Mouse (Mus musculus): ENCODE data around the gene Agbl4. TPM values are rescaled to one million over a fixed set of nuclear protein-coding genes. Genes with fewer than 3 reads are reported as not detected.

The Agbl4 gene
- total RNA-seq, 1 experiment: not detected

DNA sequence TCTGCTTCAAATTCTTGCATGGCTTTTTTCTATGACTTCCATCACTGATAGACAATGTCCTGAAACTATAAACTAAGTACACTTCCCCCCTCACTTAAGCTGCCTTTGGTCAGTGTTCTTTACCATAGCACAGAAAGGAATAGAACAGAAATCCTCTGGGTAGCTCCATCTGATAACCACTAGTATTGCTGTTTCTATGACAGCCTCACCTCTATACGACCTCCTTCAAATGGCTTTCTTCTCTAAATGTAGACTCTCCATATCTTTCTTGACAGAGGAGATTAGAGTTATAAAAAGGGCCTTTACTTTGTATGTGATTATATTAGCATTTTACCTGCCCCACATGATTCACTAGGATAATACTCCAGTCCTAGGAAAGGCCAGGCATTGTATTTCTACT lies 413.5 kb downstream of the Agbl4 start:
- in situ Hi-C loops (cut with MboI; ENCODE audit: low sequenced_read_pairs in 2 of 2, unreplicated experiment in 2 of 2): no loop called here
- TF ChIP-seq CHD2 (IDR thresholded peaks at IDR 0.05; ENCODE audit: low read depth, low read length) (no peak), MAFK (IDR thresholded peaks at IDR 0.05; ENCODE audit: insufficient read depth, low read depth, low read length) (no peak), ZNF384 (IDR thresholded peaks at IDR 0.05; ENCODE audit: low read depth, low read length) (no peak), HCFC1 (IDR thresholded peaks at IDR 0.05; ENCODE audit: borderline replicate concordance, insufficient read depth, low read length) (no peak), ZC3H11A (IDR thresholded peaks at IDR 0.05; ENCODE audit: borderline replicate concordance, low read depth, low read length) (no peak)
- DNase-seq (ENCODE audit: low read depth, low spot score): no peak

DNA sequence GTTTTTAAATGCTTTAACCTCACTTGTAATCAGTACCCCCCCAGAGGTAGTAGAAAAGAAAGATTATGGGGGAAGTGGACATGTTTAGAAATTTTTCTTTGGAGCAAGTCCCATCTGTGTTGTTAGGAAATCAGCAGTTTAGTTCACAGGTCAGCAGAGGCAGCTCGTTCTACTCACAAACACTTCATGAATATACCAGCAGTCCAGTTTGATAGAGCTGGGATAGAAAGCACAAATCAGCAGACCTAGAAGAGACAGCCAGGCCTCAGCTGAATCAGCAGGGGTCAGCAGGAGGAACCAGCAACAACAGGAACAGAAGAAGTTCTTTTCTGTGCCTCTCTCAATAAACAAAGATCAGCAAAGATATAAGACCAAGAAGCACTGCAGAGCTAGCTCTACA lies 435.3 kb downstream of the Agbl4 start:
- in situ Hi-C loops (cut with MboI; ENCODE audit: low sequenced_read_pairs in 2 of 2, unreplicated experiment in 2 of 2): no loop called here
- H3K9ac ChIP-seq (ENCODE audit: insufficient read depth, low read depth, low read length, poor library complexity, severe bottlenecking): no peak overlapping the region
- H3K4me3 ChIP-seq (ENCODE audit: insufficient read depth in 1 of 2, low read depth in 1 of 2, low read length in 2 of 2, poor library complexity in 1 of 2, severe bottlenecking in 1 of 2): no peak overlapping the region
- no peak for DNase-seq (ENCODE audit: low read depth, low spot score)
- H3K9me3 ChIP-seq (ENCODE audit: control insufficient read depth, insufficient read depth, low read depth, low read length): no peaks in the 10 kb centered on the region
- no peaks in the 10 kb centered on the region for H3K4me1 ChIP-seq (ENCODE audit: control insufficient read depth in 2 of 2, insufficient read depth in 2 of 2, low read length in 2 of 2, poor library complexity in 1 of 2)
- H3K36me3 ChIP-seq (ENCODE audit: control insufficient read depth, insufficient read depth, low read length, poor library complexity, severe bottlenecking): no peaks in the 10 kb centered on the region
- TF ChIP-seq ZNF384 (IDR thresholded peaks at IDR 0.05; ENCODE audit: low read depth, low read length): no peak
- TF ChIP-seq MAFK (IDR thresholded peaks at IDR 0.05; ENCODE audit: insufficient read depth, low read depth, low read length): no peak
- no peak overlapping the region for H3K27ac ChIP-seq (ENCODE audit: insufficient read depth, low read depth, low read length, poor library complexity, severe bottlenecking)

More for the DNA sequence above, 413.5 kb downstream of the Agbl4 start:
- no peaks in the 10 kb centered on the region for H3K36me3 ChIP-seq (ENCODE audit: control insufficient read depth, insufficient read depth, low read length, poor library complexity, severe bottlenecking)
- no peaks in the 10 kb centered on the region for H3K9me3 ChIP-seq (ENCODE audit: control insufficient read depth, insufficient read depth, low read depth, low read length)
- no peak overlapping the region for H3K4me3 ChIP-seq (ENCODE audit: insufficient read depth in 1 of 2, low read depth in 1 of 2, low read length in 2 of 2, poor library complexity in 1 of 2, severe bottlenecking in 1 of 2)
- H3K4me1 ChIP-seq (ENCODE audit: control insufficient read depth in 2 of 2, insufficient read depth in 2 of 2, low read length in 2 of 2, poor library complexity in 1 of 2): no peaks in the 10 kb centered on the region
- no peak overlapping the region for H3K27ac ChIP-seq (ENCODE audit: insufficient read depth, low read depth, low read length, poor library complexity, severe bottlenecking)
- H3K9ac ChIP-seq (ENCODE audit: insufficient read depth, low read depth, low read length, poor library complexity, severe bottlenecking): no peak overlapping the region

DNA sequence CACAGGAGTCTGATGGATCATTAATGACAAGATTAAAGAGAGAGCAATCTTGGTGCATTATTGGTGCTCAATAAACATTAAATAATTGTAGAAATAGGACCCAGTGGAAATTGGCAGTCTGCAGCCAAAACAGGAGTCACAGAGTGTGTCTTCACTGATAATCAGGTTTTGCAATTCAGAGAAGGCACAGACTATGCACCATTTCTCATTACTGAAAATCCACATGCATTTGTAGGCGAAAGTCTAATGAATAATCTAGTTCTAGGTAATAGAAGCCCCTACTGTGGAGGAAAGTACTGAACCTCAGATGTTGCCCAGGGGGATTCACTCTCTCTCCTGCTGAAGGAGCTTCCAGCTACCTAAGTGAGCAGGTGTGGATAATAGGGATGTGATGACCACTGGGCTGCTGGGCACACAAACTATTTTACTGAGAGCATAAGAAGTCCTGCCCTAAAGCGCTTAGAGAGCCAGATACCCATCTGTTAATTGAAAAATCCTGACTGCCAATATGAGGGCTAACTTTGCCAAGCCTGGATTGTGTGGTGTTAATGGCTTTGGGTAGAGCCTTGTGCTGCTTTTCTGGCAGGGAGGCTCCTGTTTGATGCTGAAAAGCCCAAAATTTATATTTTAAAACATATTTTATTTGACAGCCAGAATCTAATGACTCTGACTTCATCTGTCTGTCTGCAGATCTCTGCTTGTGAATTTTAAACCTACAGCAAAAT lies 482.4 kb downstream of the Agbl4 start:
- Histone ChIP-seq H3K27ac (ENCODE audit: insufficient read depth, low read depth, low read length, poor library complexity, severe bottlenecking) (no peak overlapping the region), H3K9me3 (ENCODE audit: control insufficient read depth, insufficient read depth, low read depth, low read length) (no peaks in the 10 kb centered on the region), H3K9ac (ENCODE audit: insufficient read depth, low read depth, low read length, poor library complexity, severe bottlenecking) (no peak overlapping the region), H3K4me1 (ENCODE audit: control insufficient read depth in 2 of 2, insufficient read depth in 2 of 2, low read length in 2 of 2, poor library complexity in 1 of 2) (no peaks in the 10 kb centered on the region), H3K4me3 (ENCODE audit: insufficient read depth in 1 of 2, low read depth in 1 of 2, low read length in 2 of 2, poor library complexity in 1 of 2, severe bottlenecking in 1 of 2) (no peak overlapping the region), H3K36me3 (ENCODE audit: control insufficient read depth, insufficient read depth, low read length, poor library complexity, severe bottlenecking) (no peaks in the 10 kb centered on the region)
- TF ChIP-seq HCFC1 (IDR thresholded peaks at IDR 0.05; ENCODE audit: borderline replicate concordance, insufficient read depth, low read length) (no peak), ZNF384 (IDR thresholded peaks at IDR 0.05; ENCODE audit: low read depth, low read length) (no peak), MAFK (IDR thresholded peaks at IDR 0.05; ENCODE audit: insufficient read depth, low read depth, low read length) (no peak), CHD2 (IDR thresholded peaks at IDR 0.05; ENCODE audit: low read depth, low read length) (no peak), ZC3H11A (IDR thresholded peaks at IDR 0.05; ENCODE audit: borderline replicate concordance, low read depth, low read length) (no peak)
- DNase-seq (ENCODE audit: low read depth, low spot score): no peak
- in situ Hi-C loops (cut with MboI; ENCODE audit: low sequenced_read_pairs in 2 of 2, unreplicated experiment in 2 of 2): no loop called here

DNA sequence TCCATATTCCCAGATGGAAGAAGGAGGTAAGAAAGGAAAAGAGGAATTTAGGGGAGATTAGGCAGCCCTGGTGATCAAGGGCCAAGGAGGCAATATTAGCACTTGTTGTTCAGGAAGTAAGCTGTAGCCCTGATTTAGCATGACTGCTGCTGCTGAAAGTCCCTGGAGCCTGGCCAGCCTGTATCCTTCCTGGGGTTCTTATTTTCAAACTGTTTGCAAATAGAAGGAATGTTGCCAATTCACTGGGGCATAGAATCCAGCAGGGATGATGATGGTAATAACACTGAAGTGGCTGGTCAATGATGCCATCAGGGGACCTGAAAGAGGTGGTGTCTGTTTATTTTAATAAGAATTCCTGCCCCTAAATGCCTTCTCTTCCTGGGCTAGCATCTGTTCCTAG lies 518.6 kb downstream of the Agbl4 start:
- in situ Hi-C loops (cut with MboI; ENCODE audit: low sequenced_read_pairs in 2 of 2, unreplicated experiment in 2 of 2): no loop called here
- DNase-seq (ENCODE audit: low read depth, low spot score): no peak
- Histone ChIP-seq H3K4me1 (ENCODE audit: control insufficient read depth in 2 of 2, insufficient read depth in 2 of 2, low read length in 2 of 2, poor library complexity in 1 of 2) (no peaks in the 10 kb centered on the region), H3K9ac (ENCODE audit: insufficient read depth, low read depth, low read length, poor library complexity, severe bottlenecking) (no peak overlapping the region), H3K27ac (ENCODE audit: insufficient read depth, low read depth, low read length, poor library complexity, severe bottlenecking) (no peak overlapping the region), H3K9me3 (ENCODE audit: control insufficient read depth, insufficient read depth, low read depth, low read length) (no peaks in the 10 kb centered on the region), H3K4me3 (ENCODE audit: insufficient read depth in 1 of 2, low read depth in 1 of 2, low read length in 2 of 2, poor library complexity in 1 of 2, severe bottlenecking in 1 of 2) (no peak overlapping the region), H3K36me3 (ENCODE audit: control insufficient read depth, insufficient read depth, low read length, poor library complexity, severe bottlenecking) (no peaks in the 10 kb centered on the region)
- TF ChIP-seq ZC3H11A (IDR thresholded peaks at IDR 0.05; ENCODE audit: borderline replicate concordance, low read depth, low read length) (no peak), MAFK (IDR thresholded peaks at IDR 0.05; ENCODE audit: insufficient read depth, low read depth, low read length) (no peak), HCFC1 (IDR thresholded peaks at IDR 0.05; ENCODE audit: borderline replicate concordance, insufficient read depth, low read length) (no peak), CHD2 (IDR thresholded peaks at IDR 0.05; ENCODE audit: low read depth, low read length) (no peak), ZNF384 (IDR thresholded peaks at IDR 0.05; ENCODE audit: low read depth, low read length) (no peak)

DNA sequence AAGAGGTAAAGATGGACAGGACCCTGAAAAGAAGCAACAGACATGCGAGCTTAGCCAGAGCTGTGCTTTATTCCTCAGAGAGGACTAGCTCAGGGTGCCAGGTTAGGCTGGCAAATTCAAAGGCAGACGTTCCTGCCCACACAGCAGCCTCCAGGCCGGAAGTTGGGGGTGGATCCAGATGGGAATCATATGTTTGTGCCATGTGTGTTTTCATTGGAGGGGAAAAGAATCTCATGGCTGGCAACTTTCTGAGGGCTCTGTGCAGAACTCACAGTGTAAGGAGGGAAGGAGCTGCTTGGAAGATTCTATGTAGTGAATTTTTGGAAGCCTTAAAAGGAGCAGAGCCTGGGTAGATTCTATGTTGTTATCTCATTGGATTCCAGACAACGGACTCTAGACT lies 519.1 kb downstream of the Agbl4 start:
- Histone ChIP-seq H3K4me3 (ENCODE audit: insufficient read depth in 1 of 2, low read depth in 1 of 2, low read length in 2 of 2, poor library complexity in 1 of 2, severe bottlenecking in 1 of 2) (no peak overlapping the region), H3K36me3 (ENCODE audit: control insufficient read depth, insufficient read depth, low read length, poor library complexity, severe bottlenecking) (no peaks in the 10 kb centered on the region), H3K27ac (ENCODE audit: insufficient read depth, low read depth, low read length, poor library complexity, severe bottlenecking) (no peak overlapping the region), H3K9ac (ENCODE audit: insufficient read depth, low read depth, low read length, poor library complexity, severe bottlenecking) (no peak overlapping the region), H3K9me3 (ENCODE audit: control insufficient read depth, insufficient read depth, low read depth, low read length) (no peaks in the 10 kb centered on the region), H3K4me1 (ENCODE audit: control insufficient read depth in 2 of 2, insufficient read depth in 2 of 2, low read length in 2 of 2, poor library complexity in 1 of 2) (no peaks in the 10 kb centered on the region)
- no peak for TF ChIP-seq ZNF384 (IDR thresholded peaks at IDR 0.05; ENCODE audit: low read depth, low read length)
- no peak for TF ChIP-seq CHD2 (IDR thresholded peaks at IDR 0.05; ENCODE audit: low read depth, low read length)
- TF ChIP-seq MAFK (IDR thresholded peaks at IDR 0.05; ENCODE audit: insufficient read depth, low read depth, low read length): no peak
- no peak for TF ChIP-seq ZC3H11A (IDR thresholded peaks at IDR 0.05; ENCODE audit: borderline replicate concordance, low read depth, low read length)
- TF ChIP-seq HCFC1 (IDR thresholded peaks at IDR 0.05; ENCODE audit: borderline replicate concordance, insufficient read depth, low read length): no peak
- no peak for DNase-seq (ENCODE audit: low read depth, low spot score)
- in situ Hi-C loops (cut with MboI; ENCODE audit: low sequenced_read_pairs in 2 of 2, unreplicated experiment in 2 of 2): no loop called here

Data from ES-E14 (cell line).